Comparison of ENCODE assay signal across 8 mouse cellular contexts in genomic region chr11:50713610-50714202, GRCm38 (mm10).
DNase-seq lines count a peak whose midpoint lies in the region; ATAC-seq lines count a peak whose summit lies in the region.

No protein-coding gene starts in this region.

- H3K4me1 ChIP-seq in limb, embryonic 10.5 days: peaks cover 34% of the 10 kb centered on the region

- 36% methylated on average over 21 of the region's 21 CpGs for WGBS in limb, embryonic 10.5 days

- ATAC-seq in erythroblast, adult 5-6 weeks (replicated peaks; ENCODE audit: low FRiP score, poor library complexity, severe bottlenecking): no peak

- peak; percentile 21 for DNase-seq in gastrocnemius, adult 18-20 months (ENCODE audit: low spot score)
- DNase-seq in gastrocnemius, postnatal 36 days: no peak
- peak; percentile 24 for DNase-seq in urinary bladder, postnatal 14 days (ENCODE audit: low spot score)
- no peak for DNase-seq in urinary bladder, adult 18-20 months (ENCODE audit: low spot score in 2 of 2)
- peak; percentile 53 for DNase-seq in limb, embryonic 10.5 days (ENCODE audit: low spot score)
- peak; percentile 65 for DNase-seq in thymus, postnatal 4 days
- no peak for DNase-seq in left cerebral cortex, postnatal 36 days (ENCODE audit: low spot score in 2 of 2)

- no peak overlapping the region for H3K27ac ChIP-seq in limb, embryonic 10.5 days

- no peaks in the 10 kb centered on the region for H3K9me3 ChIP-seq in limb, embryonic 10.5 days (replicated peaks)

- H3K36me3 ChIP-seq in limb, embryonic 10.5 days: no peaks in the 10 kb centered on the region

- intact Hi-C loops in gastrocnemius, postnatal 36 days (cut with DNase I): no loop called here
- intact Hi-C loops in left cerebral cortex, postnatal 36 days (cut with DNase I): no loop called here

- peaks cover 6% of the 10 kb centered on the region; the same call in 1 of the 2 replicates for H3K27me3 ChIP-seq in limb, embryonic 10.5 days (ENCODE audit: low read depth, poor library complexity, severe bottlenecking)

- H3K4me3 ChIP-seq in limb, embryonic 10.5 days: peak overlapping the region; percentile 32; the same call in 1 of the 2 replicates

Comparison
In these comparisons a context has a peak if more than half of its experiments do, and no peak if none do; other contexts are left out.
1. DNase-seq: peak in gastrocnemius, adult 18-20 months (single experiment), urinary bladder, postnatal 14 days (single experiment), limb, embryonic 10.5 days (single experiment) and thymus, postnatal 4 days (single experiment); none in gastrocnemius, postnatal 36 days (0 of 2), urinary bladder, adult 18-20 months (0 of 2) and left cerebral cortex, postnatal 36 days (0 of 2).